Mouse (Mus musculus): ENCODE measurements at regions not wholly inside any gene's neighbourhood (a gene's known extent, or its start where the extent isn't known, plus 50 kb on each side); places are given as distances from the start of the nearest gene placed in this dataset.

- Histone ChIP-seq H3K27ac (ENCODE audit: control insufficient read depth, low read depth, low read length) (no peak overlapping the region), H3K9ac (ENCODE audit: control insufficient read depth, low read depth, low read length, poor library complexity, severe bottlenecking) (no peak overlapping the region), H3K79me2 (ENCODE audit: control insufficient read depth, insufficient read depth, low read length, poor library complexity) (no peaks in the 10 kb centered on the region), H3K4me3 (ENCODE audit: control insufficient read depth in 1 of 2, insufficient read depth in 1 of 2, low read depth in 2 of 2, low read length in 2 of 2) (no peak overlapping the region), H3K36me3 (ENCODE audit: control insufficient read depth in 1 of 2, insufficient read depth in 2 of 2, low read length in 2 of 2) (no peaks in the 10 kb centered on the region), H3K9me3 (replicated peaks; ENCODE audit: insufficient read depth, low read length) (no peaks in the 10 kb centered on the region), H3K27me3 (ENCODE audit: control insufficient read depth in 1 of 2, insufficient read depth in 2 of 2, low read length in 2 of 2) (no peaks in the 10 kb centered on the region), H3K4me1 (ENCODE audit: control insufficient read depth in 1 of 2, insufficient read depth in 2 of 2, low read length in 2 of 2) (no peaks in the 10 kb centered on the region)
- TF ChIP-seq MXI1 (IDR thresholded peaks at IDR 0.05; ENCODE audit: low read depth, low read length) (no peak), MAZ (IDR thresholded peaks at IDR 0.05; ENCODE audit: low read depth, low read length) (no peak), EP300 (IDR thresholded peaks at IDR 0.05; ENCODE audit: low read depth in 1 of 2, low read length in 2 of 2) (no peak), E2F4 (IDR thresholded peaks at IDR 0.05; ENCODE audit: borderline replicate concordance, low read depth, low read length) (no peak)
- DNase-seq (ENCODE audit: low read depth, low spot score), result no peak
These were observed 92.6 kb upstream of the Pmepa1 start for GRCm38 (mm10) chr2:173368899-173369298.

- Histone ChIP-seq H3K4me1 (ENCODE audit: control insufficient read depth in 1 of 2, insufficient read depth in 2 of 2, low read length in 2 of 2) (no peaks in the 10 kb centered on the region), H3K9ac (ENCODE audit: control insufficient read depth, low read depth, low read length, poor library complexity, severe bottlenecking) (no peak overlapping the region), H3K36me3 (ENCODE audit: control insufficient read depth in 1 of 2, insufficient read depth in 2 of 2, low read length in 2 of 2) (no peaks in the 10 kb centered on the region), H3K79me2 (ENCODE audit: control insufficient read depth, insufficient read depth, low read length, poor library complexity) (no peaks in the 10 kb centered on the region), H3K9me3 (replicated peaks; ENCODE audit: insufficient read depth, low read length) (no peaks in the 10 kb centered on the region), H3K27ac (ENCODE audit: control insufficient read depth, low read depth, low read length) (no peak overlapping the region), H3K4me3 (ENCODE audit: control insufficient read depth in 1 of 2, insufficient read depth in 1 of 2, low read depth in 2 of 2, low read length in 2 of 2) (no peak overlapping the region), H3K27me3 (ENCODE audit: control insufficient read depth in 1 of 2, insufficient read depth in 2 of 2, low read length in 2 of 2) (no peaks in the 10 kb centered on the region)
- TF ChIP-seq GABPA (IDR thresholded peaks at IDR 0.05; ENCODE audit: low read depth, low read length) (no peak), ELF1 (IDR thresholded peaks at IDR 0.05; ENCODE audit: low read depth, low read length) (no peak)
- DNase-seq (ENCODE audit: low read depth, low spot score), result no peak
These were observed 100.6 kb upstream of the Pmepa1 start for GRCm38 (mm10) chr2:173376926-173377325.

GRCm38 (mm10) chr2:173377497-173378257 is 101.3 kb upstream of the Pmepa1 start:
- no peak for DNase-seq (ENCODE audit: low read depth, low spot score)
- H3K9ac ChIP-seq (ENCODE audit: control insufficient read depth, low read depth, low read length, poor library complexity, severe bottlenecking), result no peak overlapping the region
- H3K4me1 ChIP-seq (ENCODE audit: control insufficient read depth in 1 of 2, insufficient read depth in 2 of 2, low read length in 2 of 2), result no peaks in the 10 kb centered on the region
- no peak overlapping the region for H3K27ac ChIP-seq (ENCODE audit: control insufficient read depth, low read depth, low read length)
- H3K36me3 ChIP-seq (ENCODE audit: control insufficient read depth in 1 of 2, insufficient read depth in 2 of 2, low read length in 2 of 2), result no peaks in the 10 kb centered on the region
- H3K79me2 ChIP-seq (ENCODE audit: control insufficient read depth, insufficient read depth, low read length, poor library complexity), result no peaks in the 10 kb centered on the region
- no peak overlapping the region for H3K4me3 ChIP-seq (ENCODE audit: control insufficient read depth in 1 of 2, insufficient read depth in 1 of 2, low read depth in 2 of 2, low read length in 2 of 2)
- H3K9me3 ChIP-seq (replicated peaks; ENCODE audit: insufficient read depth, low read length), result no peaks in the 10 kb centered on the region
- TF ChIP-seq UBTF (IDR thresholded peaks at IDR 0.05; ENCODE audit: borderline replicate concordance, insufficient read depth, low read depth, low read length) (no peak), CTCF (IDR thresholded peaks at IDR 0.05 in 2 of 3, conservative IDR thresholded peaks at IDR 0.05 in 1 of 3; ENCODE audit: control insufficient read depth in 1 of 3, insufficient read depth in 1 of 3, low read depth in 2 of 3, low read length in 3 of 3, poor library complexity in 1 of 3, severe bottlenecking in 1 of 3) (no peak), ZC3H11A (IDR thresholded peaks at IDR 0.05; ENCODE audit: low read depth, low read length) (no peak), E2F4 (IDR thresholded peaks at IDR 0.05; ENCODE audit: borderline replicate concordance, low read depth, low read length) (no peak), TCF12 (IDR thresholded peaks at IDR 0.05; ENCODE audit: low read depth, low read length) (no peak), USF1 (IDR thresholded peaks at IDR 0.05; ENCODE audit: low read depth, low read length) (no peak), MYB (IDR thresholded peaks at IDR 0.05; ENCODE audit: low read depth, low read length) (no peak), CHD2 (IDR thresholded peaks at IDR 0.05; ENCODE audit: low read length) (no peak), POLR2AphosphoS5 (IDR thresholded peaks at IDR 0.05; ENCODE audit: borderline replicate concordance, low read depth, low read length) (no peak), MYC (IDR thresholded peaks at IDR 0.05; ENCODE audit: low read depth, low read length) (no peak)
- H3K27me3 ChIP-seq (ENCODE audit: control insufficient read depth in 1 of 2, insufficient read depth in 2 of 2, low read length in 2 of 2), result no peaks in the 10 kb centered on the region
